Mouse (Mus musculus): ENCODE measurements around the gene Dgkq.

DNA sequence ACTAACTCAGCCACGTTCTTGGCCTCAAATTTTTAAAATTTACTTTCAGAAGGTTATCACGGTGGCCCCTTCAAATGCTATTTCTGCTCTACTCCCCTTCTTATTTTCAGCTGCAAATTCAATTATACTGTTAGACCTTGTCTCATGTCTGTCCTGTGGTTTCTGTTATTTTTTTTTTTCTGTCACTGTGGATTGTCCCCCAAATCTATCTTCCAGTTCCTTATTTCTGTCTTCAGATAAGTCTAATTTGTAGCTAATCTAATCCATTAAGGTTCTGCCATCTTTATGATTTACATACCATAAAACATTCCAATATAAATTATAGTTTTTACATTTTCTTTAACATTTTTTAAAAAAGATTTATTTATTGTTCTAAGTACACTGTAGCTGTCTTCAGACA, 2.1 kb downstream of the Dgkq start:
- TF ChIP-seq CTCF (IDR thresholded peaks at IDR 0.05 in 2 of 3, conservative IDR thresholded peaks at IDR 0.05 in 1 of 3; ENCODE audit: control insufficient read depth in 1 of 3, insufficient read depth in 1 of 3, low read depth in 2 of 3, low read length in 3 of 3, poor library complexity in 1 of 3, severe bottlenecking in 1 of 3) = no peak
- TF ChIP-seq RCOR1 (IDR thresholded peaks at IDR 0.05; ENCODE audit: low read depth, low read length) = peak; percentile 70; the same call in 1 of the 2 replicates
- peak; percentile 38; the same call in 1 of the 2 replicates for TF ChIP-seq TCF12 (IDR thresholded peaks at IDR 0.05; ENCODE audit: low read depth, low read length)
- peak; percentile 53 for TF ChIP-seq ETS1 (IDR thresholded peaks at IDR 0.05; ENCODE audit: low read depth, low read length)

Data from MEL (cell line).